Mouse (Mus musculus): ENCODE data around the gene Glb1l2. TPM values are rescaled to one million over a fixed set of nuclear protein-coding genes. Genes with fewer than 3 reads are reported as not detected.

Gene Glb1l2
- polyA plus RNA-seq (2016; fragmentation: Nextera tagmentation; extraction: Ambion mirVana) = 4.2 and 5.9 TPM in 2 replicates

DNA sequence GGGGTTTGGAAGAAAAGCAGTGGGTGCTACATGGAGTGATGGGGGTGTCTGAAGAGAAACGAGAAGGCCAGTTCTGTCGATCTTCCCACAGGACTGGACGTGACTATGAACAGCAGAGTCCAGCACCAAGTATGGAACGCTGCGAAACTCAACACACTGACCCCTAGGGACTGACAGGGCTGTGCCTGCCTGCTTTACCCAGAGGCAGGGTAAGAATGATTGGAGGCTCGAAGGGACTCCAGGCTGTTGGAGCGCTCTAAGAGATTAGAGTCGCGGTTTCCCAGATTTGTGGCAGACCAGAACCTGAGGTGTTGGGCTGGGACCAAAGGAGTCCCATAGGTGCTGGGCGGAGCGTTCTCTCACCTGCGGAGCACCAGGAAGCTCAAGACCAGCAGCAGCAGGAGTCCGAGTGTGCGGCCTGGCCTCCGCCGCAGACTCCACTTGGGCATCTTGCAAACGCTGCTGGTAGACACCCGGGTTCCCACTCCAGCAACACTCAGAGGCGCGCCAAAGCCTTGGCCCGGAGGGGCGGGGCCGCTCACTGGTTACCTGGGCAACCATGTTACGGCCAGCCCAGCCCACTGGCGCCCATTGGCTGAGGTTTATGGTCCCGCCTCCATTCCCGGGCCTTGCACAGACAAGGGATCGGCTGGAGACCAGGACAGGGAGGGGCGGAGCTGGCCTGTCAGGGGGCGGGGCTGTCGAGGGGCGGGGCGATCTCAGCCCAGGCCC is at the start of gene Glb1l2:
Gene Glb1l2 (minus strand): TSS at position 534 of the 732 bp plus-strand sequence.
- H3K36me3 ChIP-seq = no peaks in the 10 kb centered on the region
- peak within 1 kb of the TSS; percentile 65 for H3K4me3 ChIP-seq
- H3K9me3 ChIP-seq = no peaks in the 10 kb centered on the region
- H3K27me3 ChIP-seq (ENCODE audit: insufficient read depth, poor library complexity, severe bottlenecking) = no peaks in the 10 kb centered on the region
- peak; percentile 97 for DNase-seq (ENCODE audit: low spot score)
- WGBS = 1% methylated on average over 33 of the region's 33 CpGs
- H3K4me1 ChIP-seq (replicated peaks) = peaks cover 21% of the 10 kb centered on the region
- H3K27ac ChIP-seq = peak within 1 kb of the TSS; percentile 87

GRCm38 (mm10) chr9:26831089-26831488 is 24.8 kb upstream of the Glb1l2 start:
- DNase-seq (ENCODE audit: low spot score) = no peak
- WGBS = 84% methylated on average over 3 of the region's 3 CpGs

GRCm38 (mm10) chr9:26819942-26820341 is 13.7 kb upstream of the Glb1l2 start:
- Histone ChIP-seq H3K9me3 (no peaks in the 10 kb centered on the region), H3K36me3 (no peaks in the 10 kb centered on the region), H3K27me3 (ENCODE audit: insufficient read depth, poor library complexity, severe bottlenecking) (no peaks in the 10 kb centered on the region), H3K4me3 (no peak overlapping the region), H3K4me1 (replicated peaks) (no peaks in the 10 kb centered on the region), H3K27ac (no peak overlapping the region)
- 83% methylated on average over 1 of the region's 1 CpGs for WGBS
- DNase-seq (ENCODE audit: low spot score) = no peak

More at GRCm38 (mm10) chr9:26831089-26831488, 24.8 kb upstream of the Glb1l2 start:
- no peaks in the 10 kb centered on the region for H3K4me1 ChIP-seq (replicated peaks)
- H3K9me3 ChIP-seq = no peaks in the 10 kb centered on the region
- no peak overlapping the region for H3K27ac ChIP-seq
- no peaks in the 10 kb centered on the region for H3K36me3 ChIP-seq
- no peak overlapping the region for H3K4me3 ChIP-seq
- no peaks in the 10 kb centered on the region for H3K27me3 ChIP-seq (ENCODE audit: insufficient read depth, poor library complexity, severe bottlenecking)

GRCm38 (mm10) chr9:26808735-26809134 is 2.5 kb upstream of the Glb1l2 start:
- H3K4me1 ChIP-seq (replicated peaks) = peaks cover 21% of the 10 kb centered on the region
- no peak overlapping the region for H3K4me3 ChIP-seq

DNA sequence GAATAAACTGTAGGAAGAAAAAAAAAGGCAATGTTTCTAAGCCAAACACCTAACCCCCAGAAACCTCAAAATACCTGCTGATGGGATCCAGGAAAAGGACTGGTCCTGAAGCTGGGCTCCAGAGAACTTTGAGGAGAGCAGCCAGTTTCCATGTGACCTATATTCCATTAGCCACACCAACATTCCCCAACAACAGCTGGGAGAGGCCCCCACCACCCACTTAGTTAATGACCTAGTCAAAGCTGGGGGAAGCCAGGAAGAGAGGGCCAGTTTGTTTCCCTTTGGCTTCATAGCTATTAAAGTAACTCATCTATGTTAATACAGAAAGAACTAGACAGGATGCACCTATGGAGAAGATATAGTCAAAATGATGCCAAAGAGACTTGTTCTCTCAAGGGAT is 1.9 kb downstream of the Glb1l2 start:
- H3K27me3 ChIP-seq (ENCODE audit: insufficient read depth, poor library complexity, severe bottlenecking) = no peaks in the 10 kb centered on the region
- no peak for DNase-seq (ENCODE audit: low spot score)
- no peaks in the 10 kb centered on the region for H3K36me3 ChIP-seq
- H3K27ac ChIP-seq = no peak overlapping the region
- H3K4me3 ChIP-seq = no peak overlapping the region
- H3K9me3 ChIP-seq = no peaks in the 10 kb centered on the region
- H3K4me1 ChIP-seq (replicated peaks) = peaks cover 21% of the 10 kb centered on the region

More at GRCm38 (mm10) chr9:26808735-26809134, 2.5 kb upstream of the Glb1l2 start:
- H3K27me3 ChIP-seq (ENCODE audit: insufficient read depth, poor library complexity, severe bottlenecking) = no peaks in the 10 kb centered on the region
- 78% methylated on average over 2 of the region's 2 CpGs for WGBS
- H3K9me3 ChIP-seq = no peaks in the 10 kb centered on the region
- H3K27ac ChIP-seq = no peak overlapping the region
- no peaks in the 10 kb centered on the region for H3K36me3 ChIP-seq
- DNase-seq (ENCODE audit: low spot score) = no peak

GRCm38 (mm10) chr9:26800357-26800756 is 5.9 kb downstream of the Glb1l2 start:
- H3K4me1 ChIP-seq (replicated peaks) = peaks cover 8% of the 10 kb centered on the region; the same call in 1 of the 2 replicates
- H3K9me3 ChIP-seq = no peaks in the 10 kb centered on the region
- no peaks in the 10 kb centered on the region for H3K27me3 ChIP-seq (ENCODE audit: insufficient read depth, poor library complexity, severe bottlenecking)
- 95% methylated on average over 2 of the region's 2 CpGs for WGBS
- H3K4me3 ChIP-seq = no peak overlapping the region
- H3K27ac ChIP-seq = no peak overlapping the region
- no peaks in the 10 kb centered on the region for H3K36me3 ChIP-seq
- no peak for DNase-seq (ENCODE audit: low spot score)

- 73% methylated on average over 1 of the region's 1 CpGs for WGBS
- DNase-seq (ENCODE audit: low spot score) = no peak
- no peaks in the 10 kb centered on the region for H3K4me1 ChIP-seq (replicated peaks)
- H3K27ac ChIP-seq = no peak overlapping the region
- no peaks in the 10 kb centered on the region for H3K36me3 ChIP-seq
- H3K4me3 ChIP-seq = no peak overlapping the region
- H3K9me3 ChIP-seq = no peaks in the 10 kb centered on the region
- H3K27me3 ChIP-seq (ENCODE audit: insufficient read depth, poor library complexity, severe bottlenecking) = no peaks in the 10 kb centered on the region
Measured at GRCm38 (mm10) chr9:26798731-26799130, 7.5 kb downstream of the Glb1l2 start.

DNA sequence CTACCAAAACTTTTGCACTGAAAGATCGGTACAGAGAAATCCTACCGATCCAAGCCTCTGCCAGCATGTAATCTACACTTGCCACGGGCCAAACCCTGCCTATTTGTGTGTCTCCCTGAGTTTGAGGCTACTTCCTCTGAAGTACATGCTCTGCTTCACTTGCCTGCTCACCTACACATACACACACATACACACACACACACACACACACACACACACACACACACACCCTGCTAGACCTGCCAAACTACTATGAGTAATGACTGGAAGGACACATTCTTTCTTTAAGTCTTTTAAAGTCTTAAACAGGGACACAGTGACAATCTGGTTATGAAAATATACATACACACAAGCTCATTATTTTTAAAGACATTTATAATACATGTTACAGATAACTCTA is 8.1 kb downstream of the Glb1l2 start:
- no peak for DNase-seq (ENCODE audit: low spot score)
- H3K27me3 ChIP-seq (ENCODE audit: insufficient read depth, poor library complexity, severe bottlenecking) = no peaks in the 10 kb centered on the region
- WGBS = 89% methylated on average over 3 of the region's 3 CpGs

GRCm38 (mm10) chr9:26792829-26793228 is 13.4 kb downstream of the Glb1l2 start:
- Histone ChIP-seq H3K27ac (no peak overlapping the region), H3K27me3 (ENCODE audit: insufficient read depth, poor library complexity, severe bottlenecking) (no peaks in the 10 kb centered on the region)
- WGBS = 77% methylated on average over 3 of the region's 3 CpGs

More for the DNA sequence above, 8.1 kb downstream of the Glb1l2 start:
- Histone ChIP-seq H3K9me3 (no peaks in the 10 kb centered on the region), H3K4me1 (replicated peaks) (no peaks in the 10 kb centered on the region), H3K4me3 (no peak overlapping the region), H3K36me3 (no peaks in the 10 kb centered on the region), H3K27ac (no peak overlapping the region)

GRCm38 (mm10) chr9:26783414-26783975 is 22.8 kb downstream of the Glb1l2 start:
- H3K27ac ChIP-seq = no peak overlapping the region

More at GRCm38 (mm10) chr9:26792829-26793228, 13.4 kb downstream of the Glb1l2 start:
- no peak for DNase-seq (ENCODE audit: low spot score)
- H3K36me3 ChIP-seq = no peaks in the 10 kb centered on the region
- H3K4me1 ChIP-seq (replicated peaks) = no peaks in the 10 kb centered on the region
- no peaks in the 10 kb centered on the region for H3K9me3 ChIP-seq
- H3K4me3 ChIP-seq = no peak overlapping the region

GRCm38 (mm10) chr9:26778421-26778820 is 27.8 kb downstream of the Glb1l2 start:
- Histone ChIP-seq H3K9me3 (no peaks in the 10 kb centered on the region), H3K36me3 (no peaks in the 10 kb centered on the region), H3K27me3 (ENCODE audit: insufficient read depth, poor library complexity, severe bottlenecking) (no peaks in the 10 kb centered on the region), H3K27ac (no peak overlapping the region), H3K4me3 (no peak overlapping the region), H3K4me1 (replicated peaks) (no peaks in the 10 kb centered on the region)
- DNase-seq (ENCODE audit: low spot score) = no peak
- 85% methylated on average over 7 of the region's 7 CpGs for WGBS

More at GRCm38 (mm10) chr9:26783414-26783975, 22.8 kb downstream of the Glb1l2 start:
- H3K27me3 ChIP-seq (ENCODE audit: insufficient read depth, poor library complexity, severe bottlenecking) = no peaks in the 10 kb centered on the region
- 66% methylated on average over 7 of the region's 7 CpGs for WGBS
- no peak overlapping the region for H3K4me3 ChIP-seq
- H3K9me3 ChIP-seq = no peaks in the 10 kb centered on the region
- no peak for DNase-seq (ENCODE audit: low spot score)
- no peaks in the 10 kb centered on the region for H3K36me3 ChIP-seq
- H3K4me1 ChIP-seq (replicated peaks) = no peaks in the 10 kb centered on the region

- no peaks in the 10 kb centered on the region for H3K9me3 ChIP-seq
- H3K27me3 ChIP-seq (ENCODE audit: insufficient read depth, poor library complexity, severe bottlenecking) = no peaks in the 10 kb centered on the region
- H3K27ac ChIP-seq = no peak overlapping the region
- 62% methylated on average over 6 of the region's 6 CpGs for WGBS
- peak; percentile 33 for DNase-seq (ENCODE audit: low spot score)
- no peaks in the 10 kb centered on the region for H3K4me1 ChIP-seq (replicated peaks)
- no peak overlapping the region for H3K4me3 ChIP-seq
- H3K36me3 ChIP-seq = no peaks in the 10 kb centered on the region
Measured at GRCm38 (mm10) chr9:26776122-26776902, 30.0 kb downstream of the Glb1l2 start.

DNA sequence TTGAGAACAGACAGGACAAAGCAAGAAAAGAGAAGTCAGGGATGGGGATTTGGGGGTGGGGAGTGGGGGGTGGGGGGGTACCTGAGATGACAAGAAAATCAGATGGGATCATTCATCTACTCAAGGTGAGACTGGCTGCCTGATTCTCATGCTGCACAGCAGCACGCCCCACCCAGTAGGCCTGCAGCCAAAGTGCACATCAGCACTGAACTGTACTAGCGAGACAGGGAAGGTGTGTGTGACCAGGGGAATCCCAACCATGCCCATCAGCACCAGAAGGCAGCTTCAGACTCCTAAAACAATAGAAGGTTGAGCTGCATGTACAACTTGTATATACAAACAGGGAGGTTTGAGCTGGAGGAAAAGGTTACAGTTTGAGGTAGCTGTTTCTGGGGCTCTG is 30.6 kb downstream of the Glb1l2 start:
- no peak overlapping the region for H3K4me3 ChIP-seq
- WGBS = 89% methylated on average over 2 of the region's 2 CpGs
- H3K27me3 ChIP-seq (ENCODE audit: insufficient read depth, poor library complexity, severe bottlenecking) = no peaks in the 10 kb centered on the region
- no peaks in the 10 kb centered on the region for H3K4me1 ChIP-seq (replicated peaks)
- H3K36me3 ChIP-seq = no peaks in the 10 kb centered on the region
- no peaks in the 10 kb centered on the region for H3K9me3 ChIP-seq
- no peak overlapping the region for H3K27ac ChIP-seq
- no peak for DNase-seq (ENCODE audit: low spot score)
